Mouse (Mus musculus) adrenal gland, postnatal 10 days (tissue): ENCODE results near the gene Vmn1r87. TPM values are rescaled to one million over a fixed set of nuclear protein-coding genes. Genes with fewer than 3 reads are reported as not detected.
A peak's percentile ranks its signal among the peaks of the same experiment; 100 is the strongest.

ENCODE experiments used
- DNase-seq: peaks from one replicate; pipeline ENCODE4 v3.0.0; 2021; ENCODE audit warnings: mixed read lengths
- long read RNA-seq, 2 experiments: library from polyadenylated mRNA; stranded (forward); transcript quantifications; one replicate each; pipeline ENCODE4 v2.0.0; 2021
- total RNA-seq, 2 experiments: library from RNA; stranded (reverse); gene quantifications; 2 replicates each; pipeline ENCODE4 v1.2.3; 2021

The Vmn1r87 gene
- not detected for total RNA-seq
- long read RNA-seq, experiment 1: 0 reads
- long read RNA-seq, experiment 2: 0 reads

GRCm38 (mm10) chr7:13140057-13140456 is at the start of gene Vmn1r87:
Gene Vmn1r87, minus strand, starts transcription at chr7:13140157.
- DNase-seq: no peak

DNA sequence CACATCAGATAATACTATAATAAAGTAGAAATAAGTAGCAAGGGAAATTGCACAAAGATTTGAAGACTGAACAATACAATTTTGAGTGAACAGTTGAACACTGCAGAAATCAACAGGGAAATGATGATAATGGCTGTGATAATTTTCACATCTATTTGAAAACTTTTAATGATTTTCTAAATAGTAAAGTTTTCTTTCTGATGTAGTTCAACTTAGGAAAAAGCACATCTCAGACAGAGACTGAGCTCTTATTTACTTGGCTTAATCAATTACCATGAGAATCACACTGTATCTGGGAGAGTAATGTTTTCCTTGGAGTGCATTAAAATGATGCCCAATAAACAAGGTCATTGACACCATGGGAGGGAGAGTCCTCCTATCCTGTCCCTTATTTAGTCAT is 19.3 kb upstream of the Vmn1r87 start, which contains the start of gene Vmn1r88:
Vmn1r88 (plus strand) TSS at position 301 of the 400 bp plus-strand sequence.
- DNase-seq: no peak

- DNase-seq: no peak
Measured at GRCm38 (mm10) chr7:13137340-13137739, 2.6 kb downstream of the Vmn1r87 start.

DNA sequence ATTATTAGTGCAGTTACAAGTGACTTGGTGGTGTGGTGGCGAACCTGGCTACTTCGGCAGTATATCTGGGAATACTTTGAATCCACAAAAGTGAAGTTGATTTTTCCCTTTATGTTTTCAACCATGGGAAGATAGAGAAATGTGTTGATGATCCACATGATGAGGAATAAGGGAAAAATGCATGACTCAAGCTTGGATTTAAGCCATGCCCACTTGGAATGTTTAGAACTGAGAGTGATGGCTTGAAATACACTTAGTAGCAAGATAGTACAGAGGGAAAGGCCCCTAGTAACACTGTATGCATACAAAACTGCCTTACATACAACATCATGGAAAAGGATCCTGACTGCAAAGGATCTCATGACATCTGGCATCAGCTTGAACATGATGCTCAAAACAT is 8.1 kb downstream of the Vmn1r87 start:
- DNase-seq: no peak

DNA sequence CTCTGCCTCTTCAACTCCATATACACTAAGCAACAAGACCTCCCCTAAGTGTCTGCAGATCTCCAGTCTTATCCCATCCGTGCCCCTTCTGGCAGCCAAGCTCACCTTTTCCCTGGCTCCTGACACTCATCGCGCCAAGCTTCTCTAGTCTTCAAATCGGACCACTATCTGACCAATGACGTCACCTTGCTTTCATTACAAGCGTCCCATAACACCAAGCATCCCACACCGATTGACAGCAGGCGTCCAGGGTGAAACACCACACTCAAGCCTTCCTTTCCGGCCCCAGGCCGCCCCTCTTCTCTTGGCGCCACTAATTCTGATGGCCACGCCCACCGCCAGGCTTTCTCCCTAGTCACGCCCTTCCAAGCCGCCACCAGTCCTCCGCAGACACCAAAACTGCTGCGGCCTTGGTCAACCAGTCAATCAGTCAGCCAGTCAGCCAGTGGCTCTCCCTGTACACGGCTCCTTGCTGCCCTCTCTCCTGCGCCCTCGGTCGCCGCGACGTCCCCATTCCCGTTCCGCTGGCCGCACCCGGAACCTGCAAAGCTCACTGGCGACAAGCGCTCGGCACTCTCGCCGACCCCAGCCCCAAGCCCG is 16.3 kb downstream of the Vmn1r87 start:
- DNase-seq: peak; percentile 3

GRCm38 (mm10) chr7:13119817-13120216 is 20.1 kb downstream of the Vmn1r87 start, which contains the start of gene Vmn1r86:
Gene Vmn1r86, minus strand, starts transcription at chr7:13119917.
- DNase-seq: no peak

DNA sequence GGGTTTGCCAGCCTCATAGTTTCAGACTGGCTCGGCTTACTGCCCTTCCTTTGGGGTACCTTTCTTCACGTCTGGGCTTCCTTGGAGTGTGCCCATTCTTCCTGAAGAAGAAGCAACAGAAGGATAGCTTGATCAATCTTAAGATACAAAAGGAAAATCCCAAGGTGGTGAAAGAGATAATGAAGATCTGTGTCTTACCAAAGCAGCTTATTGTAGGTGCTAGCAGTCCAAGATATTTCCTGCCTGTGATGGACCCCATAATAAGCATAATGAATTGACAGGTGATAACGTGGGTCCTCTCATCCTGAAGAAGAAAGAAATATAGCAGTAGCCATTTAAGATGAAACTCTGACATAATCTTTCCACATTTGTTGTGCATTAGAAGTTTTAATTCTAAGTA is 44.9 kb downstream of the Vmn1r87 start, which contains the start of gene Vmn1r85:
Vmn1r85 (minus strand) TSS at position 101 of the 400 bp plus-strand sequence.
- DNase-seq: no peak

Other genes starting within 250 kb of the Vmn1r87 start
- 10 to 100 TPM in 1 of 2 experiments, 1 to 10 TPM in 1; 9.7 to 10.2 TPM for gene Zscan22, start 242.3 kb downstream of the Vmn1r87 start, total RNA-seq
- 1,000 to 10,000 TPM; 1,018 to 1,027 TPM for gene Rps5, start 217.9 kb downstream of the Vmn1r87 start, total RNA-seq
- gene Rnf225, start 212.7 kb downstream of the Vmn1r87 start, total RNA-seq: under 1 TPM; 0.36 to 0.54 TPM
- gene Zfp324, start 174.3 kb downstream of the Vmn1r87 start, total RNA-seq: 10 to 100 TPM in 1 of 2 experiments, 1 to 10 TPM in 1; 7.3 to 10.6 TPM
- gene Zfp446, start 162.3 kb downstream of the Vmn1r87 start, total RNA-seq: 1 to 10 TPM; 5.4 to 5.9 TPM
- gene Slc27a5, start 142.0 kb downstream of the Vmn1r87 start, total RNA-seq: 10 to 100 TPM; 24.2 to 50.8 TPM
- gene Trim28, start 141.0 kb downstream of the Vmn1r87 start, total RNA-seq: 100 to 1,000 TPM; 218 to 247 TPM
- 10 to 100 TPM; 11.3 to 13.6 TPM for gene Zbtb45, start 130.1 kb downstream of the Vmn1r87 start, total RNA-seq
- gene Chmp2a, start 105.3 kb downstream of the Vmn1r87 start, total RNA-seq: 100 to 1,000 TPM; 165 to 169 TPM
- gene Ube2m, start 101.9 kb downstream of the Vmn1r87 start, total RNA-seq: 100 to 1,000 TPM; 175 to 186 TPM
- gene Mzf1, start 85.4 kb downstream of the Vmn1r87 start, total RNA-seq: 1 to 10 TPM; 2.1 to 4.9 TPM
- not detected for gene Vmn1r85, start 45.0 kb downstream of the Vmn1r87 start, total RNA-seq
- gene Vmn1r86, start 20.2 kb downstream of the Vmn1r87 start, total RNA-seq: not detected
- gene Vmn1r88, start 19.4 kb upstream of the Vmn1r87 start, total RNA-seq: under 1 TPM; 0.09 TPM
- gene Vmn1r89, start 72.9 kb upstream of the Vmn1r87 start, total RNA-seq: not detected
- 10 to 100 TPM; 26.0 to 34.7 TPM for gene Lig1, start 137.1 kb upstream of the Vmn1r87 start, total RNA-seq
- gene Zswim9, start 138.6 kb upstream of the Vmn1r87 start, total RNA-seq: 10 to 100 TPM in 1 of 2 experiments, 1 to 10 TPM in 1; 6.1 to 10.3 TPM
- under 1 TPM; 0.21 to 0.58 TPM for gene Pla2g4c, start 184.5 kb upstream of the Vmn1r87 start, total RNA-seq